Mouse (Mus musculus) kidney, postnatal 36 days (tissue): ENCODE results near the gene Yipf2.
"Not testable (repeated sequence)": the region's sequence is repeated elsewhere in the genome, so short reads cannot be mapped to it uniquely, and the experiment has no call there.

Source experiments
- DNase-seq, 2 experiments: peaks; one replicate each; pipeline ENCODE4 v3.0.0; 2021 to 2022; ENCODE audit warnings: mixed read lengths in 2 of 2

Gene Yipf2

DNA sequence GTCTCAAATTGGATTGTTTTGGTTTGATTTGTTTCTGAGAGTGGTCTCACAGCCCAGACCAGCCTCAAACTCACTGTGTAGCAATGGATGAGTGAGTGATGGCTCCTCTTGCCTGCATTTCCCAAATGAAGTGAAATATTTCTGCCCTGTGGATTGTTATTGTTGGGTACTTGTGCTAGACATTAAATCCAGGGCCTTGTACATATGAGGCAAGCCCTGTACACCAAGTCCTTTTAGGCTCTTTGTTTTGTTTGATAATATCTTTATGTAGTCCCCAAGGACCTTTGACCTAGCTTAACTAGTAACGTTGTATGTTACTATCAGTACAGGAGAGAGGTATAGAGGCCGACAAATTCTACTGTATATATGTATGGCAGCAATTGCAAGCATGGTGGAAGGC is 2.2 kb upstream of the Yipf2 start:
- no peak for DNase-seq

DNA sequence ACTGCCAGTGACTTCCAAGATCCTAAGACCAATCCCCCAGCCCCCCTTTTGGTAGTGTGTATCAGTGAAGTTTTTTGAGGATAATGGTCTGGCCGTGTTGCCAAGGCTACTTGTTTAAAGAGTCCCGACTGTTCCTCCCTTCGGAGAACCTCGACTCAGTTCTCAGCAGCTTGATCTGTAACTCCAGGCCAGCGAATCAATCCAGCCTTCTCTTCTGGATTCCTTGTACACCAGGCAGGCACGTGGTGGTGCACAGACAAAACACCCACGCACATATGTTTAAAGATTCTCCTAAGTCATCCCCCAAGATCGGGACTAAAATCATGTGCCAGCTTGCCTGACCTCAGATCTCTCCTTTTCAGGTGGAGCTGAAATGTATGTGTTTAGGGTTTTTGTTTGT is 1.7 kb upstream of the Yipf2 start:
- DNase-seq: not testable (repeated sequence)

DNA sequence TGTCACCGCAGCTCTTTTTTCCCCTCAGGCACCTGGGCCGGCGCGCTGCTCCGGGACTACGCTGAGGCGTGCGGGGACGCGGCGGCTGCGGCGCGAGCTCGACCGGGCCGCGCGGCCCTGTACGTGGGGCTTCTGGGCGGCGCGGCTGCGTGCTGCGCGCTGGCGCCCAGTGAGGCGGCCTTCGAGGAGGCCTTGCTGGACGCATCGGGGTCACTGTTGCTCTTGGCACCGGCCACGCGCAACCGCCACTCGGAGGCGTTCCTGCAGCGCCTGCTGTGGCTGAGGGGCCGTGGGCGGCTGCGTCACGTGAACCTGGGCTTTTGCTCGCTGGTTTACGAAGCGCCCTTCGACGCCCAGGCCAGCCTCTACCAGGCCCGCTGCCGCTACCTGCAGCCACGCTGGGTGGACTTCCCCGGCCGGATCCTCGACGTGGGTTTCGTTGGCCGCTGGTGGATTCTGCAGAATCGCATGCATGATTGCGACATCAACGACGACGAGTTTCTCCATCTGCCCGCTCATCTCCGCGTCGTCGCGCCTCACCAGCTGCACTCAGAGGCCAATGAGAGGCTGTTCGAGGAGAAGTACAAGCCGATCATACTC is 594 bp upstream of the Yipf2 start:
- peak; percentile 43 to 68 for DNase-seq

DNA sequence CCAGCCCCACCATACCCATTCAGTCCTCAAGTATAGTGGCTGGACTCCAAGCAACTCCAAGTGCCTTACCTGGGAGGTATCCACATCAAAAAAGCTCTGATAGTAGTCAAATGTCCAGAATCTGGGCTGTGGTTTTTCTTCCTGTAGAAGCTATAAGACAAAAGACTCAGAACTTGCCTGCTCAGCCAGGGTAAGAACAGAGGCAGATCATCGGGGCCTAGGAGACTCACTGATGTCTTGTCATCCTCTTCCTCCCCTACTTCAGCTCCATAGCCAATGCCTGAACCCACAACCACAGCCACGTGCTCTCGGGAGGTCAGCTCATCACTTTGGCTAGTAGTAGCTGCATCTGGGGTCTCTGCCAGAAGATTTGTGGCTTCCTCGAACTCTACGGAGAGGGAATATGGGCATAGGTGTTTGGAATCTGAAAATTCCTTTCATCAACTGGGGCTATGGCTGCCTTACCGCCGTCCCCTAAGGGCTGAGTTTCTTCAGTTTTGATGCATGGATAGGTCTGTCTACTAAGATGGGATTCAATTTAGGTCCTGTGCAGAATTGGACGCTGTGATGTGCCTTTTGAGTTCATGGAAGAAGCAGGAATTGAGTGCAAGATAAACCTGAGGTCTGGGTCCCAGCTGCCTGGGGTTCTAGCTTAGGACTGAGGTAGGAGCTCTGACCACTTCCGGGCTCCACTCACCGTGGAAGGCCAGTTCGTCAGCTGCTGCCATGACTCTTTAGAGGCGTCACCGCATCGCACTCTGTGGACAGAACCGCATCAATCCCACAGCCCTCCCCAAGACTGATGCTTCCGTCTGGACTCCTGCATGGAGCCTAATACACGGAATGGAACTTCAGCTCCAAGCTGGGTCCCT is 561 bp downstream of the Yipf2 start:
- DNase-seq: no peak

DNA sequence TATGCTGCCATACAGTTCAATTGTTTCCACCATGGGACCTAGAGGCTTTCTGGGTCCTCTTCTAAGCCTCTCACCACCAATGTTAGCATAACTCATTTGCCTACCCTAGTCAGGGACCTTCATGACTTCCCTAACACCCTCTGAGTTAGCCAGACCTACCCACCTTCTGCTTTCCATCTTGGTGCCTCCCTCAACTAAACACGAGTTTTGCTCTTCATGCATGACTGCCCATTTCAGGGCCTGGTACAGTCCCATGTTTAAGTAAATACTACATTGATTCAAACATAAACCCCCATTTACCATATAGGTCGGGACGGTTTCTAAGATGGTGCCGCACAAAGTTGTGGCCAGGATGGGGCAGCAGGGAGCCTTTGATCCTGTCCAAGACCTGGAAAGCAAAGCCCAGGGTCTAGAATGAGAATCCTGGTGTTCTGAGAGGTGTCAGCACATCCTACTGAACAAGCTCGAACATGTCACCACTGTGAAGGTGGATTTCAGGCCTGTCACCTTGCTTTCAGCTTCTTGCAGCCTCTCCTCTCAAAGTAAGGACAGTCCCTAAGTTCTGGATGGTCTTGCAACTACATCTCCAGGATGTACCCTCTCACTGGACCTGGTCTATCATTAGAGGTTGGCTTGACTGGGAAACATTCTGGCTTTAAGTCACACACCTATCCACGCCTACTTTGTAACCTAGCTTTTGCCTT is 1.3 kb downstream of the Yipf2 start:
- DNase-seq: no peak

DNA sequence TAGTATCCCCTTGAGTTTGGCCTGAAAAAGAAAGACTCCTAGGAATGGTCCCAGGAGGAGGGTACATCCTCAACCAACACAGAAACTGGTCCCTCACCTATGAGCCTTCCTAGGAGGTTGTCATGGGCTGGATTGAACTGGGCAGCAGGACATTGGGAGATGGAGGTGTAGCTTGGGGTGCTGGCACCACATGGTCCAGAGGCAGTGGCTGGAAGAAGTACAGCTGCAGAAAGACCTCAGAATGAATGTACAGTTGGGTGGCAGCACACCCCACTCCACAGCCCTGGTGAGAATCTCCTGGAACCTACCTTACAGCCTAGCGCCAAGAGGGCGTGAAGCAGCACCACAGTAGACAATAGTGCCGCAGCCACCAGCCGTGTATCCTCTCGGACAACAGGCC is 3.1 kb downstream of the Yipf2 start:
- DNase-seq: no peak

DNA sequence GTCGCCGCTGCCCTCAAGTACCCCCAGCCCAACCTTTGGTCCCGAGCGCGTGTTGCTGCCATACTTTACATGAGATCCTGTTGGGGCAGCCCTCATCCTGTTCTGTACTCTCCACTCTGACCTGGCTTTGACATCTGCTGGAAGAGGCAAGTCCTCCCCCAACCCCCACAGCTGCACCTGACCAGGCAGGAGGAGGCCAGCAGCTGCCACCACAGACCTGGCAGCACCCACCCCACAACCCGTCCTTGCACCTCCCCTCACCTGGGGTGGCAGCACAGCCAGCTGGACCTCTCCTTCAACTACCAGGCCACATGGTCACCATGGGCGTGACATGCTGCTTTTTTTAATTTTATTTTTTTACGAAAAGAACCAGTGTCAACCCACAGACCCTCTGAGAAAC is 4.3 kb downstream of the Yipf2 start:
- DNase-seq: peak; percentile 12 to 39

DNA sequence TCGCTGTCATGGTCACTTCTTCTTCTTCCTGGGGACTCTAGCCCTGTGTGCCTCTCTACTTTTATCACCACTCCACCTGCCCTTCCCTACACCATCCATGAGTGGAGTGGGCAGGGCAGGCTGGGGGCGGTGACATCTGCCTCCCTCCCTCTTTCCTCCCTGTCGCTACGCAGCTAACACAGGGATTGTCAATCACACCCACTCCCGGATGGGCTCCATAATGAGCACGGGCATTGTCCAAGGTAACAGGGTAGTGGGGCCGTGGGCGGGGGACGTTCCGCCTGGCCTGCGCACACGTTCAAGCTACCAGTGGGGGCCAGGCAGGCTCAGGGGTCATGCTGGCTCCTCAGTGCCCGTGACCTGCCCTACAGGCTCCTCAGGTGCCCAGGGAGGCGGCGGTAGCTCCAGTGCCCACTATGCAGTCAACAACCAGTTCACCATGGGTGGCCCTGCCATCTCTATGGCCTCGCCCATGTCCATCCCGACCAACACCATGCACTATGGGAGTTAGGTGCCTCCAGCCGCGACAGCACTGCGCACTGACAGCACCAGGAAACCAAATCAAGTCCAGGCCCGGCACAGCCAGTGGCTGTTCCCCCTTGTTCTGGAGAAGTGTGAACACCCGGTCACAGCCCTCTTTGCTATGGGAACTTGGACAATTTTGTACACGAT is 4.8 kb downstream of the Yipf2 start:
- no peak for DNase-seq

DNA sequence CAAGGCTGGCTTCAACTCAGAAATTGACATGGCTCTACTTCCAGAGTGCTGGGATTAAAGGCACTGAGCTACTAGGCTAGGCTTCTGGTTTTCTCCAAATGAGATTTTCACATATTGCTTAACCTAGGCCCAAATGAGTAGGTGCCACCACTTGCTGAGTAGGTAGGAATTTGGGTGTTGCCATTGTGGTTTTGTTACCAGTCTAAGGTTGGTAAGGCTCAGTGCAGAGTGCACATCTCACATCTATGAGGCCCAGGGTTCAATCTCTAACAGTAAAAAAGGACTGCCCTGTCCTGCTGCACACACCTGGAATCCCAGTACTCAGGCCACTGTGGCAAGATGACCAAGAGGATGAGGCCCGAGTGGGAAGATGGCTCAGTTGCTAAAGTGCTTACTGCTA is 7.2 kb downstream of the Yipf2 start:
- DNase-seq: no peak

DNA sequence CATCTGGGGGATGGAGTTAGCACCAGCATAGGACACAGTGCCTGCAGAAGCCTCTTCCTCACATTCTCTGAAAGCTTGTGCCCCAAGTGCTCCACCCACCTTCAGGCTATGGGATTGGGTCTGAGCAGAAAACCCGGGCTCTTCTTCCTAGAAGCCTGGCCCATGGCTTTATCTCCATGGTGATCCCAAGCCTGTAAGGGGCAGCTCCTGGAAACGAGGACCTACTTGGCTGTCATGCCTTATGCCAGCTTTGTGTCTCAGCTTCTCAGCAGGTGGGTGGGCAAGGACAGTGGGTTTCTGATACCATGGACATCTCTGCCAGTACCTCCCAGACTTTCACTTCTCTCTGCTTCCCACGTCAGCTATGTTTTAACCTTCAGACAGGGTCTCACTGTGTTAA is 14.4 kb downstream of the Yipf2 start:
- no peak for DNase-seq

DNA sequence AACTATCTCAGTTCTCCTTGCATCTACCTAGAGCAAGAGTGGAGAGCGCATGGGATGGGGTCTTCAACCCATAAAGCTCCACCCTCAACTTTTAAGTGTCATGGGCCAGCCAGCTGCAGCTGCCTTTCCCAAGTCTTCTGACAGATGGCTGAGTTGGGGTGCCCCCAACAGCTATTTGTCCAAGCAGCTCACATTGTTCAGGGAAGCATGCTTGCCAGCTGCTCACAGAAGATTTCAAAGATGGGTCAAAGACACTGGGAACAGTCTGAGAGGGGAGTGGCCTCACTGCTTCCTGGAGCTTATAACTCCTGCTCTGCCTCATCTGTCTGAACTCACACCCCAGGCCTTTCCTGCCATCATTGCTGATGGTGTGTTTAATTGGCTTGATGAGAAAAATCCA is 16.3 kb downstream of the Yipf2 start:
- DNase-seq: no peak

DNA sequence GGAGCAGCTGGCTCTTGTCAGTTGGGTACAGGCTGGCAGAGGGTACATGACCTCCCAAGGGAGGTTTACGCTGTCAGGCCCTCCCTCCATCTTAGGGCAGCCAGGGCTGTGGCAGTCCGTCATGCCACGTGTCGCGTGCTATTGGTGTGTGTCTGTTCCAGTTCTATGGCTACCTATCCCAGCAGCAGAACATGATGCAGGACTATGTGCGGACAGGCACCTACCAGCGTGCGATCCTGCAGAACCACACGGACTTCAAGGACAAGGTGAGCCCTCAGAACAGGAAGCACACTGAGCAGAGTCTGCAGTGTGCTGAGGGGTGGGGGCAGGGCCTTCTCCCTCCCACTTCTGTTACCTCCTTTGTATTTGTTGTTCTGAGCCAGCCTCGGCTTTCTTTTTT is 17.4 kb downstream of the Yipf2 start:
- no peak for DNase-seq

DNA sequence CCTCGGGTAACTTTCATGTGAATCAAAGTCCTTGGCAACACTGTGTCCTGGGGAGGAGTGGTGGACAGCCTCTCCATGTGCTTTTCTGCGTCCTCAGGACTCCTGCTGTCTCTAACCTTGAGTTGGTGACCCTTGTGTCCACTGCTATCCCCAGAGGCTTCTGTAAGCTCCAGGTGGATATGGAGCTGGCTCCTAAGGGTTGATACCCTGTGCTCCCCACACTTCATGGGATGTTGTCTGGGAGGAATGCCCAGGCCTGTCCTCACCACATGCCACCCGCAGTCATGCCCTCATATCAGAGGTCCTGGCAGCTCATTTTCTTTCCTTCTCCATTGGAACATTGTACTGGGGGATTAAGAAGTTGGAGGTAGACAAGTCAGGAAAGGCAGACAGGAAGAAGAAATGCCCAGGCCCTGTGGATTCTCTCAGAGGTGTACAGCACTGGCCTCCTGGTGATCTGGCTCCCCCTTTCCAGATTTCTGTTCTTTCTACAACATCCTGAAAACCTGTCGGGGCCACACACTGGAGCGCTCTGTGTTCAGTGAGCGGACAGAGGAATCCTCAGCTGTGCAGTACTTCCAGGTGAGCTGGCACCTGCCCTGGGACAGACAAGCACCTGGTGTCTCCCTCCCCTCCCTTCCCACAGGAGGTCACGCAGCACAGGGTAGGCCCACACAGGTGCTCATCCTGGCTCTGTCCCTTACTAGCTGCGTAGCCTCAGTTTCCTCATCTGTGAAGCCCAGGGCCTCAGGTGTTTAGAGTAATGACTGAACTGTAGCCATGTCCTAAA is 18.4 kb downstream of the Yipf2 start:
- no peak for DNase-seq

DNA sequence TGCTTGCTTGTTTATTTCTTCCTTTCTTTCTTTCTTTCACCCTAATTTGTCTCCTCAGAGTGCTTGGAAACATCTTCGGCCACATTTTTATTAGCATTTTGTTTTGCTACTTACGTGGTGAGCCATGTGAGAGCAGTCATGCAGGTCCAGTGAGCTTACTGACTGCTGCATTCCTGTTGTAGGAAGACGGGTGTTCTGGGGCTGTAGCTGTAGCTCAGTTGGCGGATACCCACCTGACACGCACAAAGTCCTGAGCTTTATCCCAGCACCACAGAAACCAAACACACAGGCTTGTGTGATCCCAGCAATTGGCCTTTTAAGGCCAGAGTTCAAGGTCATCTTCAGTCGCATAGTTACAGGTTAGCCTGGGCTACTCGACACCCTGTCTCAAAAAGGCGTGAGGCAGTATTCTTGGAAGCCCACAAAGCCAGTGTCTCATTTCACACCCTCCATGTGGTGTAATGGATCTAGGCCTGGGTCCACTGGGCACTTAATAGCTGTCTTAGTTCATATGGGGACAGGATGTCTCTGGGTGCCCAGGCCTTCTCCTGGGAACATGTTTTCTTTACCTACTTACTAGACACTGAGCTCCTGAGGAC is 23.9 kb downstream of the Yipf2 start:
- DNase-seq: peak; percentile 17 to 19

DNA sequence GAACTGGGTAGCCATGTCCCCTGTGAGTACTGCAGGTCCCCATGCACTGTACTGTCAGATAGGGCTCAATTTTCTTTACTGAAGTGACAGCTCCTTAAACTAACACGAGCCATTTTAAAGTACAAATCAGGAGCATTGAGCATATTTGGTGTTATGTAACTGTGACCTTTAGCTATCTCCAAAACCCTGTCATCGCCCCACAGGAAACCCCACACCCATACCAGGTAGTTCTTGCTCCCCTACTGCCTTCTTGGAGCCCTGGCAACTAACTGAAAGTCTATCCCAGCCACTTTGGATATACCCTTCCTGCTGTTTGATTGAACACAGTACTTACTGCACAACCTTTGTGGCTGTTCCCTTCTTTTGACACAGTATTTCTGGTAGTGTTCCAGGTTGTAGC is 25.6 kb downstream of the Yipf2 start:
- DNase-seq: no peak

DNA sequence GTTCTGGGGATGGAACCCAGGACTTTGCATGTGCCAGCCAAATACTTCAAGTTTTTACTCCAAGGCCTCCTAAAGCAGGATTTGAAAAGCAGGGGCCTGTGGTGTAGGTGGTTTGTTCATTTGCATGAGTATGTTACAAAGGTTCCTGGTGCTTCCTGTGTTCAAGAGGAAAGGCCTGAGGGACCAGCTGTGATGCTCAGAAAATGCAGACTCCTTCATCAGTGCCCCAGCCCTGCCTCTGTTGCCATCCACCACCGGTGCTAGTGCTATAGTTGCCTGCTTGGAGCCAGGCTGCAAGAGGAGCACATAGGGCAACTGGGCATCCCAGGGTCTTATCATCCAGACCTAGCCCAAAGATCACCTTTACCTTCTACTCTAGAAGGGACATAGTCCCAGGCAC is 26.1 kb downstream of the Yipf2 start:
- no peak for DNase-seq

DNA sequence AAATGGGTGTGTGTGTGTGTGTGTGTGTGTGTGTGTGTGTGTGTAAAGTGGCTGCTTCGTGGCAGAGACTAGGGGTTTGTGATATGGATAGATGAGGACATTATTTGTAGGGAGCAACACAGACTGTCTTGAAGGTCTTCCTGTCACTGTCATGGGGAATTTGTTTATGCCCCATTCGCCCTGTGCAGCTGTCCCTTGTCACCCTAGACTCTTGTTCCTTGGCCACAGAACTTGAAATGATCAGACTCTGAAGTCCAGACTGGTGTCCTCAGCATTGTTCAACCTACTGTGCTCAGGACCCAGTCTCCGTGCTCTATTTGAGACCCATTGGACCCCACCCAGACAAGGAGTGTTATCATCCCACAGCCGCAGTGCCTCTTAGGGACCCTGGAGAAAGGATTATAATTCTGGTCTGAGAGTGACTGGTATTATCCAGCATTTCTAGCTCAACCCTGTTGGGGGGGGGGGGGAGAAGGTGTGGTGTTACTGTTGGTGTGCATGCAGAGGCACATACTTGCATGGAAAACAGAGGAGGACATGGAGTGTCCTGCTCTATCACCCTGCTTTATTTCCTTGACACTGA is 27.5 kb downstream of the Yipf2 start:
- no peak for DNase-seq

DNA sequence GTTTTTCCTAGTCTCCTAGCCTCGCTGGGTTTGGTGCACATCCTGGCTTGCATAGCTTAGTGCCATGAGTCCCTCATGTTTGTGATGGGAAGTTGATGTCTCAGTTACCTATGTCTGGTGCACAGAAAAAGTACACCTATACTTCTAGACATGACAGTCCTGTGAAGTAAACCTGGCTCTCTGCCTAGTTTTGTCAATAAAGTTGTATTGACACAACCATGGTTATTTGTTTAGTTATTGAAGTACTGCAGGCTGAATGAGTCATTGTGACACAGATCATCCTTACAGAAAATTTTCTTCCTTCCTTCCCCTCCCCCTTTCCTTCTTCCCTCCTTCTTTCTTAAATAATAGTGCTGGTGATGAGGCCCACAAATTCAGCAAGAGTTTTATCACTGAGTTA is 28.2 kb downstream of the Yipf2 start:
- DNase-seq: no peak

DNA sequence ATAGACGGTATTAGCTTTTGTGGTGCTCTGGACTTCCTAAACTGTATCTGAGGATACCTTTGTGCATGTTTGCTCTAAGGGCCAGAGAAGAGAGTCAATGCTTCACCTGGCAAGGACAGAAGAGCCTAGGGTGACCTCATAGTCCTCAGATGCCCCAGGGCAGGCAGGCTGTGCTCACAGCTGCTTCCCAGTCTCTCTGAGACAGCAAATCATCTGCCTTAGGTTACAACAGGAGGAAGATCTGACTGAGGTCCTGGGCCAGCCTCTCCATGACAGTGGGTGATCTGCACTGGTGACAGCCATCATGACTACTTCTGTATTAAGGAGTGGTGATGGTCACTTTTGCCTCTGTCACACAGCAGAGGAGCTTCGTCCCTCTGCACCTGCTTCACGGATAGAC is 33.5 kb downstream of the Yipf2 start:
- DNase-seq: no peak

DNA sequence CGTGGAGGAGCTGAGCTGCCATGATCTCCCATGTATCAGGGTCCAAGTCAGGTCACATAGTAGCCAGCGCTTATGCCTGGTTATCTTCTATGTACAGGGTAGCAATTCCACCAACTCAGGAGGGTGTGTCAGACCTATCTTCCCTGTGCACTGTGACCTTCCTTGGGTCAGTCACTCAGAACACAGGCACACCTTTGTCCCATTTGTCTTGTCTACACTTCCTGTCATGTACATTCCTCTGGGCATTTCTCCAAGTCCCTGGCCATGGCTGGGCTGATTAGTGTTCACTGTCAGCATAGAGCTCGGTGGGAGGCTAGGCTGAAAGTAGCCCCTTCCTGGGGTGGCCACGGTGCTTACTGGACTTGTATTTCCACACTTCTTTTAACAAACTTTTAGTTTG is 34.3 kb downstream of the Yipf2 start:
- DNase-seq: peak; percentile 48 to 49

DNA sequence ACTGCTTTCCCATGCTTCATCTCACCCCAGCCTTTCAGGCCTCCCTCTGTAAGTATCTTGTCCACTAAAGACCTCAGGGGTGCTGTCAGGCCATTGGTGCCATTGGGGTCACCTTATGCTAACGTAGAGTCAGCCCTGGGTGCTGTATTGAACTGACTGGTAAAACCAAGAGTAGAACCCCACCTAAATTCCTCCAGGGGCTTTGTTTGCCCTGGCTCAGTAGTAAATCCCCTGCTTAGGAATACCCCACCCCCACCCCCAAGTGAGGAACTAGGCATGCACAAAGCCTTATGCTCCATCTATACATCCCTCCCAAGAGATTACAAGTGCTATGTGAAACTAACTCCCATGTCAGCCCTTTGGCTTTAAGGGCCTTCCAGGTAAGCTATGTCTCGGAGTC is 35.1 kb downstream of the Yipf2 start:
- no peak for DNase-seq

DNA sequence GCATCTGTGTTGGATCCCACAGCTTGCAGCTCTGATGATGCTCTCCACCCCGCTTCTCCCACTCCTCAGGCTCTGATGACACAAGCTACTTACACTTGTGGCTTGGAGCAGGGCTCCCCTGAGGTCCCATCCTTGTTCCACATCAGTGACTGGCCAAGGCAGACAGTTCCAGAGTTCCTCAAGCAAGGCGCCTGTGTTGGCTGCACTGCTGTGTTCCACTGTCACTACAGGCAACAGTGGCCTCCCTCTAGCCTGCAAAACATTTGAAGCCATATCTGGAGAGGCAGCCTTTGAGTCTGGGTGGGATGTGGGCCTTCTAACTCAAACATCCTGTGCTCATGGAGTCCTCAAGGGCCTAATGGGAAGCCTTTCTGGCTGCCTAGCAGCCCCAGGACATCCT is 35.6 kb downstream of the Yipf2 start:
- DNase-seq: peak in 1 of 2 experiments; percentile 43
